Mouse (Mus musculus): ENCODE measurements around the gene Elmo1.

DNA sequence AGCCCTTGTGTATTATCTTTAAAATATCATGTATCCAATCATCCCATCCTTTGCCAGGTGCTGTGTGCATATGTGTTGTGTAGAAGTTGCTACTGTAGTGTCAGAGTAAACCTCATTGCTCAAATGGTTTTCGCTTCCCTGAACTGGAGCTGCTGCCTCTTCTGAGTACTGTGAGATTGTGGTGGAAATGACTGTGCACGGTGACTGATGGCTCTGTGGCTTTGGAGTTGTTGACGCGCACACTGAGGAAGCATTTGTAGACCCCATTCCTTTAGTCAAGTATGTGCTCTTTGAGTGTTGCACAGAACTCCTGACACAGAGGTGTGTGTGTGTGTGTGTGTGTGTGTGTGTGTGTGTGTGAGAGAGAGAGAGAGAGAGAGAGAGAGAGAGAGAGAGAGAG, 166.2 kb downstream of the Elmo1 start:
- TF ChIP-seq CTCF (IDR thresholded peaks at IDR 0.05 in 2 of 3, conservative IDR thresholded peaks at IDR 0.05 in 1 of 3; ENCODE audit: control insufficient read depth in 1 of 3, insufficient read depth in 1 of 3, low read depth in 2 of 3, low read length in 3 of 3, poor library complexity in 1 of 3, severe bottlenecking in 1 of 3) (no peak), GABPA (IDR thresholded peaks at IDR 0.05; ENCODE audit: low read depth, low read length) (no peak), BHLHE40 (IDR thresholded peaks at IDR 0.05; ENCODE audit: borderline replicate concordance, low read depth, low read length) (no peak), EP300 (IDR thresholded peaks at IDR 0.05; ENCODE audit: low read depth in 1 of 2, low read length in 2 of 2) (no peak), ZC3H11A (IDR thresholded peaks at IDR 0.05; ENCODE audit: low read depth, low read length) (no peak), NELFE (IDR thresholded peaks at IDR 0.05; ENCODE audit: low read depth, low read length) (no peak), SMC3 (IDR thresholded peaks at IDR 0.05; ENCODE audit: low read depth, low read length) (no peak), ZNF384 (IDR thresholded peaks at IDR 0.05; ENCODE audit: low read depth, low read length) (no peak), E2F4 (IDR thresholded peaks at IDR 0.05; ENCODE audit: borderline replicate concordance, low read depth, low read length) (no peak), POLR2A (IDR thresholded peaks at IDR 0.05; ENCODE audit: control insufficient read depth in 1 of 2, insufficient read depth in 1 of 2, low read depth in 1 of 2, low read length in 2 of 2, poor library complexity in 1 of 2) (no peak), TCF12 (IDR thresholded peaks at IDR 0.05; ENCODE audit: low read depth, low read length) (no peak), USF1 (IDR thresholded peaks at IDR 0.05; ENCODE audit: low read depth, low read length) (no peak), POLR2AphosphoS2 (IDR thresholded peaks at IDR 0.05; ENCODE audit: low read length) (no peak), CHD2 (IDR thresholded peaks at IDR 0.05; ENCODE audit: low read length) (no peak)
